Mouse (Mus musculus) intestine, embryonic 16.5 days (tissue): ENCODE data around the gene Sorbs1. TPM values are rescaled to one million over a fixed set of nuclear protein-coding genes. Genes with fewer than 3 reads are reported as not detected.

ENCODE experiments used
- ATAC-seq: fragments of 200-750 bp; cut with Nextera tagmentation; 2 replicates; pipeline ENCODE4 v1.8.0; 2017; ENCODE audit warnings: moderate TSS enrichment, moderate library complexity
- H3K27ac ChIP-seq: fragments of 300-500 bp; sonication (generic); 2 replicates; pipeline ENCODE4 v1.5.1; 2014; ENCODE audit warnings: mild to moderate bottlenecking, low read length
- H3K27me3 ChIP-seq: fragments of 300-500 bp; sonication (generic); replicated peaks from 2 replicates; pipeline ENCODE4 v1.6.1; 2014; ENCODE audit warnings: low read length, control low read depth, mixed read lengths; ENCODE audit not compliant: control insufficient read depth, insufficient read depth
- H3K36me3 ChIP-seq: fragments of 300-500 bp; sonication (generic); 2 replicates; pipeline ENCODE4 v1.6.1; 2014; ENCODE audit warnings: low read length, control low read depth; ENCODE audit not compliant: control insufficient read depth, insufficient read depth
- H3K4me1 ChIP-seq: fragments of 300-500 bp; sonication (generic); 2 replicates; pipeline ENCODE4 v1.6.1; 2014; ENCODE audit warnings: low read length, control low read depth, mixed read lengths; ENCODE audit not compliant: control insufficient read depth, insufficient read depth
- H3K4me2 ChIP-seq: fragments of 300-500 bp; sonication (generic); 2 replicates; pipeline ENCODE4 v1.6.1; 2014; ENCODE audit warnings: low read depth, low read length, control low read depth
- H3K4me3 ChIP-seq: fragments of 300-500 bp; sonication (generic); 2 replicates; pipeline ENCODE4 v1.5.1; 2014; ENCODE audit warnings: mild to moderate bottlenecking, low read length
- H3K9ac ChIP-seq: fragments of 300-500 bp; sonication (generic); 2 replicates; pipeline ENCODE4 v1.6.1; 2014; ENCODE audit warnings: low read depth, low read length
- H3K9me3 ChIP-seq: fragments of 300-500 bp; sonication (generic); 2 replicates; pipeline ENCODE4 v1.6.1; 2016; ENCODE audit warnings: low read length, control low read depth; ENCODE audit not compliant: control insufficient read depth
- WGBS: fragments of 180-500 bp; shearing (Covaris S2); extraction: QIAGEN DNeasy Blood & Tissue Kit; methylation state at CpG from one replicate; pipeline ENCODE4 v1.1.7; 2014; 5-methylcytosine and 5-hydroxymethylcytosine counted together
- polyA plus RNA-seq: library from polyadenylated mRNA; unstranded; fragments of >200 nt; fragmentation: Nextera tagmentation; extraction: Ambion mirVana; gene quantifications from 2 replicates; pipeline ENCODE4 v1.2.1, GENCODE M21; 2015

The Sorbs1 gene
- polyA plus RNA-seq, 1 experiment from 2014 or later: 84.3 TPM

GRCm38 (mm10) chr19:40460854-40461490 is 52.6 kb downstream of the Sorbs1 start:
- H3K36me3 ChIP-seq: no peaks in the 10 kb centered on the region
- H3K4me2 ChIP-seq: no peak overlapping the region
- H3K27ac ChIP-seq: no peak overlapping the region
- peaks cover 12% of the 10 kb centered on the region for H3K4me1 ChIP-seq
- H3K4me3 ChIP-seq: no peak overlapping the region
- H3K9me3 ChIP-seq: no peaks in the 10 kb centered on the region
- no peak overlapping the region for H3K9ac ChIP-seq
- no peaks in the 10 kb centered on the region for H3K27me3 ChIP-seq
- ATAC-seq: peak; percentile 43; the same call in 1 of the 2 replicates
- WGBS: 32% methylated on average over 9 of the region's 9 CpGs

GRCm38 (mm10) chr19:40459338-40459737 is 54.2 kb downstream of the Sorbs1 start:
- WGBS: 27% methylated on average over 1 of the region's 1 CpGs
- no peak overlapping the region for H3K27ac ChIP-seq
- ATAC-seq: no peak

GRCm38 (mm10) chr19:40458806-40459205 is 54.8 kb downstream of the Sorbs1 start:
- WGBS: 82% methylated on average over 3 of the region's 3 CpGs
- no peak overlapping the region for H3K4me3 ChIP-seq
- no peak overlapping the region for H3K4me2 ChIP-seq
- H3K4me1 ChIP-seq: peaks cover 12% of the 10 kb centered on the region
- no peak overlapping the region for H3K27ac ChIP-seq
- no peak for ATAC-seq
- H3K27me3 ChIP-seq: no peaks in the 10 kb centered on the region
- no peaks in the 10 kb centered on the region for H3K9me3 ChIP-seq
- no peak overlapping the region for H3K9ac ChIP-seq
- H3K36me3 ChIP-seq: no peaks in the 10 kb centered on the region

More at GRCm38 (mm10) chr19:40459338-40459737, 54.2 kb downstream of the Sorbs1 start:
- no peak overlapping the region for H3K4me2 ChIP-seq
- no peaks in the 10 kb centered on the region for H3K9me3 ChIP-seq
- H3K4me1 ChIP-seq: peaks cover 12% of the 10 kb centered on the region
- H3K9ac ChIP-seq: no peak overlapping the region
- no peaks in the 10 kb centered on the region for H3K36me3 ChIP-seq
- no peaks in the 10 kb centered on the region for H3K27me3 ChIP-seq
- H3K4me3 ChIP-seq: no peak overlapping the region

GRCm38 (mm10) chr19:40455248-40455647 is 58.3 kb downstream of the Sorbs1 start:
- Histone ChIP-seq H3K27me3 (no peaks in the 10 kb centered on the region), H3K36me3 (no peaks in the 10 kb centered on the region), H3K4me3 (no peak overlapping the region), H3K9me3 (0 out of 2 replicates have a peak, but pooled peaks cover 3% of the 10 kb centered on the region), H3K4me2 (no peak overlapping the region), H3K27ac (no peak overlapping the region), H3K4me1 (no peaks in the 10 kb centered on the region), H3K9ac (no peak overlapping the region)
- 95% methylated on average over 4 of the region's 4 CpGs for WGBS
- ATAC-seq: no peak

- Histone ChIP-seq H3K9me3 (0 out of 2 replicates have a peak, but pooled peaks cover 3% of the 10 kb centered on the region), H3K27ac (no peak overlapping the region), H3K4me3 (no peak overlapping the region), H3K9ac (no peak overlapping the region), H3K4me1 (no peaks in the 10 kb centered on the region), H3K36me3 (no peaks in the 10 kb centered on the region), H3K27me3 (no peaks in the 10 kb centered on the region), H3K4me2 (no peak overlapping the region)
- no peak for ATAC-seq
- WGBS: 94% methylated on average over 4 of the region's 4 CpGs
Measured at GRCm38 (mm10) chr19:40454096-40454495, 59.5 kb downstream of the Sorbs1 start.

- 95% methylated on average over 2 of the region's 2 CpGs for WGBS
- no peak for ATAC-seq
- 0 out of 2 replicates have a peak, but pooled peaks cover 3% of the 10 kb centered on the region for H3K9me3 ChIP-seq
- H3K27me3 ChIP-seq: no peaks in the 10 kb centered on the region
- H3K4me2 ChIP-seq: no peak overlapping the region
- H3K4me3 ChIP-seq: no peak overlapping the region
- H3K9ac ChIP-seq: no peak overlapping the region
- no peaks in the 10 kb centered on the region for H3K4me1 ChIP-seq
- H3K27ac ChIP-seq: no peak overlapping the region
- H3K36me3 ChIP-seq: no peaks in the 10 kb centered on the region
Measured at GRCm38 (mm10) chr19:40452201-40452600, 61.4 kb downstream of the Sorbs1 start.

GRCm38 (mm10) chr19:40451307-40451706 is 62.3 kb downstream of the Sorbs1 start:
- H3K27me3 ChIP-seq: no peaks in the 10 kb centered on the region
- H3K4me3 ChIP-seq: no peak overlapping the region
- no peak overlapping the region for H3K27ac ChIP-seq
- no peak overlapping the region for H3K4me2 ChIP-seq
- 91% methylated on average over 6 of the region's 6 CpGs for WGBS
- no peaks in the 10 kb centered on the region for H3K36me3 ChIP-seq
- no peaks in the 10 kb centered on the region for H3K4me1 ChIP-seq
- no peak for ATAC-seq
- no peak overlapping the region for H3K9ac ChIP-seq
- H3K9me3 ChIP-seq: 0 out of 2 replicates have a peak, but pooled peaks cover 3% of the 10 kb centered on the region

- no peak overlapping the region for H3K27ac ChIP-seq
- no peak overlapping the region for H3K9ac ChIP-seq
- no peaks in the 10 kb centered on the region for H3K4me1 ChIP-seq
- no peaks in the 10 kb centered on the region for H3K9me3 ChIP-seq
- ATAC-seq: no peak
- 0 out of 2 replicates have a peak, but pooled peaks cover 3% of the 10 kb centered on the region for H3K36me3 ChIP-seq
- 92% methylated on average over 9 of the region's 9 CpGs for WGBS
- no peaks in the 10 kb centered on the region for H3K27me3 ChIP-seq
- no peak overlapping the region for H3K4me2 ChIP-seq
- H3K4me3 ChIP-seq: no peak overlapping the region
Measured at GRCm38 (mm10) chr19:40446525-40446924, 67.1 kb downstream of the Sorbs1 start.

GRCm38 (mm10) chr19:40442377-40442776 is 71.2 kb downstream of the Sorbs1 start:
- peak; percentile 62 for ATAC-seq
- peaks cover 8% of the 10 kb centered on the region for H3K4me1 ChIP-seq
- H3K4me3 ChIP-seq: no peak overlapping the region
- no peak overlapping the region for H3K27ac ChIP-seq
- H3K9ac ChIP-seq: no peak overlapping the region
- 66% methylated on average over 3 of the region's 3 CpGs for WGBS
- H3K27me3 ChIP-seq: no peaks in the 10 kb centered on the region
- H3K36me3 ChIP-seq: 0 out of 2 replicates have a peak, but pooled peaks cover 3% of the 10 kb centered on the region
- H3K9me3 ChIP-seq: no peaks in the 10 kb centered on the region
- H3K4me2 ChIP-seq: no peak overlapping the region
